26 mouse cellular contexts compared by ENCODE assay signal in genomic region chr4:33510544-33510943, GRCm38 (mm10).
DNase-seq lines count a peak whose midpoint lies in the region; ATAC-seq lines count a peak whose summit lies in the region.
"Had no signal": no experiment of that assay in that cellular context is flagged by ENCODE, and none has a peak within 500 bp of the region (broad histone marks: within the 10 kb centered on the region; RNA-seq: fewer than 3 reads in every experiment).

No protein-coding gene starts in this region.

- no peak for ATAC-seq in heart, embryonic 13.5 days (ENCODE audit: extremely low read depth, insufficient number of reproducible peaks, low FRiP score, low TSS enrichment)
- ATAC-seq in forebrain, embryonic 12.5 days (ENCODE audit: low FRiP score) = no peak
- ATAC-seq: CD4-positive, CD25-positive, alpha-beta regulatory T cell, adult 4 months; forebrain, postnatal 0 days; hindbrain, postnatal 0 days; midbrain, embryonic 13.5 days had no signal

- no peak overlapping the region for H3K9ac ChIP-seq in heart, embryonic 13.5 days
- H3K9ac ChIP-seq in forebrain, embryonic 12.5 days = no peak overlapping the region
- H3K9ac ChIP-seq: embryonic facial prominence, embryonic 13.5 days; forebrain, postnatal 0 days; hindbrain, embryonic 12.5 days; liver, embryonic 14.5 days; midbrain, embryonic 13.5 days had no signal

- H3K36me3 ChIP-seq in heart, embryonic 10.5 days = 0 out of 2 replicates have a peak, but pooled peaks cover 3% of the 10 kb centered on the region
- no peaks in the 10 kb centered on the region for H3K36me3 ChIP-seq in heart, embryonic 13.5 days
- 0 out of 2 replicates have a peak, but pooled peaks cover 6% of the 10 kb centered on the region for H3K36me3 ChIP-seq in forebrain, embryonic 10.5 days (replicated peaks)
- H3K36me3 ChIP-seq in forebrain, embryonic 12.5 days (replicated peaks) = no peaks in the 10 kb centered on the region

- intact Hi-C loops in heart, postnatal 25 days (cut with DNase I) = no loop called here
- intact Hi-C loops in heart, postnatal 10 days (cut with DNase I) = no loop called here

- H3K4me2 ChIP-seq in heart, embryonic 13.5 days = peak overlapping the region; percentile 60
- no peak overlapping the region for H3K4me2 ChIP-seq in forebrain, embryonic 12.5 days
- H3K4me2 ChIP-seq: embryonic facial prominence, embryonic 13.5 days; hindbrain, embryonic 12.5 days; midbrain, embryonic 13.5 days had no signal

- 50% methylated on average over 10 of the region's 10 CpGs for WGBS in heart, embryonic 10.5 days
- 34% methylated on average over 10 of the region's 10 CpGs for WGBS in heart, embryonic 13.5 days
- WGBS in forebrain, embryonic 10.5 days = 87% methylated on average over 10 of the region's 10 CpGs
- WGBS in forebrain, embryonic 12.5 days = 89% methylated on average over 10 of the region's 10 CpGs

- H3K4me3 ChIP-seq in heart, embryonic 10.5 days = peak overlapping the region; percentile 9; the same call in 1 of the 2 replicates
- peak overlapping the region; percentile 16; the same call in 1 of the 2 replicates for H3K4me3 ChIP-seq in heart, embryonic 13.5 days
- H3K4me3 ChIP-seq in forebrain, embryonic 10.5 days = no peak overlapping the region
- H3K4me3 ChIP-seq in forebrain, embryonic 12.5 days (replicated peaks) = no peak overlapping the region
- H3K4me3 ChIP-seq: embryonic facial prominence, embryonic 13.5 days; hindbrain, embryonic 12.5 days; midbrain, embryonic 13.5 days had no signal

- H3K27me3 ChIP-seq in heart, embryonic 10.5 days (ENCODE audit: insufficient read depth, poor library complexity, severe bottlenecking) = peaks cover 73% of the 10 kb centered on the region
- H3K27me3 ChIP-seq in heart, embryonic 13.5 days (replicated peaks) = peaks cover 73% of the 10 kb centered on the region
- H3K27me3 ChIP-seq in forebrain, embryonic 10.5 days (ENCODE audit: poor library complexity, severe bottlenecking) = no peaks in the 10 kb centered on the region
- no peaks in the 10 kb centered on the region for H3K27me3 ChIP-seq in forebrain, embryonic 12.5 days
- H3K27me3 ChIP-seq: embryonic facial prominence, embryonic 13.5 days; hindbrain, embryonic 12.5 days; midbrain, embryonic 13.5 days had no signal

- H3K4me1 ChIP-seq in heart, embryonic 10.5 days = peaks cover 12% of the 10 kb centered on the region; the same call in 1 of the 2 replicates
- H3K4me1 ChIP-seq in heart, embryonic 13.5 days = peaks cover 21% of the 10 kb centered on the region
- H3K4me1 ChIP-seq in forebrain, embryonic 10.5 days = 0 out of 2 replicates have a peak, but pooled peaks cover 5% of the 10 kb centered on the region
- H3K4me1 ChIP-seq in forebrain, embryonic 12.5 days = no peaks in the 10 kb centered on the region
- H3K4me1 ChIP-seq: embryonic facial prominence, embryonic 13.5 days; midbrain, embryonic 13.5 days had no signal

- DNase-seq in heart, embryonic 10.5 days (ENCODE audit: low spot score) = peak; percentile 84
- DNase-seq in heart, postnatal 25 days (ENCODE audit: low spot score) = no peak
- DNase-seq in heart, postnatal 10 days = peak; percentile 51 to 55
- DNase-seq in right cerebral cortex, postnatal 14 days = no peak
- DNase-seq in forebrain, embryonic 10.5 days (ENCODE audit: extremely low spot score, low spot score) = no peak
- DNase-seq: adrenal gland, postnatal 14 days; cerebellum, adult 18-20 months; cerebellum, postnatal 10 days; forebrain, postnatal 0 days; gastrocnemius, postnatal 10 days; kidney, adult 11 months; kidney, postnatal 36 days; layer of hippocampus, postnatal 36 days; liver; lung, adult 2 months; lung, postnatal 10 days; thymus, postnatal 4 days had no signal

- H3K27ac ChIP-seq in heart, embryonic 10.5 days = no peak overlapping the region
- no peak overlapping the region for H3K27ac ChIP-seq in heart, embryonic 13.5 days (replicated peaks)
- no peak overlapping the region for H3K27ac ChIP-seq in forebrain, embryonic 10.5 days
- H3K27ac ChIP-seq in forebrain, embryonic 12.5 days = no peak overlapping the region
- H3K27ac ChIP-seq: embryonic facial prominence, embryonic 13.5 days; hindbrain, embryonic 12.5 days; hindbrain, postnatal 0 days; liver, embryonic 14.5 days; macrophage; midbrain, embryonic 13.5 days had no signal

- H3K9me3 ChIP-seq in heart, embryonic 10.5 days = no peaks in the 10 kb centered on the region
- no peaks in the 10 kb centered on the region for H3K9me3 ChIP-seq in heart, embryonic 13.5 days
- no peaks in the 10 kb centered on the region for H3K9me3 ChIP-seq in forebrain, embryonic 10.5 days
- H3K9me3 ChIP-seq in forebrain, embryonic 12.5 days = no peaks in the 10 kb centered on the region
- H3K9me3 ChIP-seq: embryonic facial prominence, embryonic 13.5 days; hindbrain, embryonic 12.5 days; midbrain, embryonic 13.5 days had no signal

Comparison
In these comparisons a context has a peak if more than half of its experiments do, and no peak if none do; other contexts are left out.
1. DNase-seq: peak in heart, embryonic 10.5 days (single experiment) and heart, postnatal 10 days (2 of 2); none in heart, postnatal 25 days (single experiment), right cerebral cortex, postnatal 14 days (single experiment) and forebrain, embryonic 10.5 days (single experiment).
2. H3K4me3 ChIP-seq: peak in heart, embryonic 10.5 days (single experiment) and heart, embryonic 13.5 days (single experiment); none in forebrain, embryonic 10.5 days (single experiment) and forebrain, embryonic 12.5 days (single experiment).